Mouse (Mus musculus): ENCODE data around the gene Plekhg2.

Plekhg2 gene

DNA sequence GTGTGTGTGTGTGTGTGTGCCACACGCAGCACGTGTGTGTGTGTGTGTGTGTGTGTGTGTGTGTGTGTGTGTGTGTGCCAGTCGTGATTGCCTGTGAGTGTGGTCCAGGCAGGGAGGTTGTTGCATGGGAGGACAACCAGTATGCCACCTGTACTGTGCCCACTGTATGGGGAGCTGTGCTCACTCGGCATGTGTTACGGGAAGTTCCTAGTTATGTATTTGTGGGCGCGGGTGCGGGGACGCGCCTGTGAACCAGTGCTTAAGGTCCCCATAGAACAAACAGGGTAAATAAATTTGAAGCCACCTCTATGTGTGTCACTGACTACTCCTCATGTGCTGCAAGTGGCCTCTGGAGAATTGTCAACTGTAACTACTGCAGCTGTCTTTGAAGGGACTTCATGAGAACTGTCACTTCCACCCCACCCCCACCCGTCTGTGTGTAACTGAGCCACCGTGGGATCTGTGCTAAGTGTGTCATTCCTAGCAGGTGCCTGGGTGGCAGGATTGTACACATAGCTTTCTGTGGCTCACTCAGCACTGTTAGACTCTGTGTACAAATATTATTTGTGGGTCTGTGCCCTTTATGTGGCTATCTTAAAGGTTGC, 10.1 kb upstream of the Plekhg2 start:
- DNase-seq: peak; percentile 62

DNA sequence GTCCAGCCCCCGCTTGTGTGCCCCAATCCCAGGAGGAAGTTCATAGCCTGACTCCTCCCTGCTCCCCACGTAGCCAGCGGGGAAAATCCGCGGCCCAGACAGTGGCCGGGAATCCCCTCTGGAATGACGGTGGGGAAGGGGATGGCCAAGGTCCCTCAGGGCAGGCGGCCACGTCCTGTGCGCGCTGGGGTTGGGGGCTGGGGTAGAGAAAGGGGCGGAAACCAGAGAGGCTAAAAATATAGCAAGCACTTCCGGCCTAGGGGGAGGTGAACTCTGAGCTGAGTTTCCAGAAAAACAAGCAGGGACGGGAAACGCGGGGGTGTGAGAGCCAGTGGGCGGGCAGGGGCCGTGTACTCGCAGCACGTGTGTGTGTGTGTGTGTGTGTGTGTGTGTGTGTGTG, 9.5 kb upstream of the Plekhg2 start:
- DNase-seq: peak; percentile 77

DNA sequence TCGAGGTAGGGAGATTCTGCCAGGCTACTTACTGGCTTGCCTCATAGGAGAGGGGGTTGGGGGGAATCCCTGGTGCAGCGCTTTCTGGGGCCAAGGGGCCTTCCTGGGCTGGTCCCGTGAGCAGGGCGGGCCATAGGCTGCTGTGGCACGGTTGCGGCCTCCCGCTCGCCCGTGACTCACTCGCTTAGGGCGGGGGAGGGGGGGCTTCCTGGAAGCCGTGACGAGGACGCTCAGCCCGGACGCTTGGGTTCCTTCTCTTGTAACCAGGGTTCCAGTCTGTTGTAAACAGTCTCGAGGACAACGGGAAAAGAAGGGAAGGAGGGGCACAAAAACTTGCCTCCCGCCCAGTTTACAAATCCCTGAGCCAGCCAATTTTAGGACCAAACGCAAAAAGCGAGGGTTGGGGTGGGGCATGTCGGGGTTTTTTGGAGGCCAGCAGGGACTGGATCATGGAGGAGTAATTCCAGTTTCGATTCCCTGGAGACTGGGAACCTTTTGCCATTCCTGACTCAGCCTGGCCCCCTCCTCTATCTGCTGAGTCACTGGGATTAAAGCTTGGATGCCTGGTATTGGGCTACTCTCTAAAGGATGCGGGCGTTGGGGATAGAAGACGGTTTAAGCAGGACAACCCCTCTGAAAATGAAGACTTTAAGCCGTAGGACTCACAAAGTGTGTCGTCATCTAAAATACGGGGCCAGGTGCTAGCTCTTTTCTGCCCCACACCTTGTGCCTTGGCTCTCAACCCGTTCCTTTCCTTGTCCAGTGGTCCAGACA, 8.8 kb upstream of the Plekhg2 start:
- peak; percentile 60 for DNase-seq

DNA sequence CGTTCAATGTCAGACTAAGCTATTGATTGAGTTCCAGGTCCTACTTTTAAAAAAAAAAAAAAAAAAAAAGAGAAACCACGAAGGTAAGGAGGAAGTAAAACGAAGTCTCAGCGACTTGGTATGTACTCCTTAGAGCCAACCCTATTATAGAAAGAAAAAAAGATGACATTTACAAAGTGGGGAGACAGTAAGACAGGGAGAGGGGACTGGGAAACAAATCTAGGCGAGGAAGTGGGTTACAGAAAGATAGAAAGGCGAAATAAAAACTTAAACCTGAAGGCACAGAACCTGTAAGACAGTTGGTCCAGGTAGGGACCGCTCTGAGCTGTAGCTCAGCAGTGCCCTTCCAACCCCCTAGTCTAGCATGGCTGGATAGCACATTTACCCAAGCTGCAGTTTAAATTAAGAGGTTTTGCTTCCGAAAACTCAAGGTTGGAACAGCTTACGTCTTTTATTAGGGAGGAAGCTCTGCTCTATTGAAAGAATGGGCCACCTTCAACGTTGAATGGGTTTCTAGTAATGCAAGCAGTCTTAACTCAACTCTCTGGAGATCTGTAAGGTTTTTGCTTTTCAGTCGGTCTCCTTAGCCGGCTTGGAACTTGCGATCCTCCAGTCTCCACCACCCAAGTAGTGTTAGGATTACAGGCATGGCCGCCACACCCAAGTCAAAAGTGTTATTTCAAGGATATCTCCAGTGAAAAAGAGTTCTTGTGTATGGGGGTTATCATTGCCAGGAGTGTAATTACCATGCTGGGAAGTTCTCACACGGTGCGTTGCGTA, 8.0 kb upstream of the Plekhg2 start, which contains the start of gene Zfp36:
TSS of gene Zfp36 (minus strand) at position 17 of the 780 bp plus-strand sequence.
- DNase-seq: no peak

DNA sequence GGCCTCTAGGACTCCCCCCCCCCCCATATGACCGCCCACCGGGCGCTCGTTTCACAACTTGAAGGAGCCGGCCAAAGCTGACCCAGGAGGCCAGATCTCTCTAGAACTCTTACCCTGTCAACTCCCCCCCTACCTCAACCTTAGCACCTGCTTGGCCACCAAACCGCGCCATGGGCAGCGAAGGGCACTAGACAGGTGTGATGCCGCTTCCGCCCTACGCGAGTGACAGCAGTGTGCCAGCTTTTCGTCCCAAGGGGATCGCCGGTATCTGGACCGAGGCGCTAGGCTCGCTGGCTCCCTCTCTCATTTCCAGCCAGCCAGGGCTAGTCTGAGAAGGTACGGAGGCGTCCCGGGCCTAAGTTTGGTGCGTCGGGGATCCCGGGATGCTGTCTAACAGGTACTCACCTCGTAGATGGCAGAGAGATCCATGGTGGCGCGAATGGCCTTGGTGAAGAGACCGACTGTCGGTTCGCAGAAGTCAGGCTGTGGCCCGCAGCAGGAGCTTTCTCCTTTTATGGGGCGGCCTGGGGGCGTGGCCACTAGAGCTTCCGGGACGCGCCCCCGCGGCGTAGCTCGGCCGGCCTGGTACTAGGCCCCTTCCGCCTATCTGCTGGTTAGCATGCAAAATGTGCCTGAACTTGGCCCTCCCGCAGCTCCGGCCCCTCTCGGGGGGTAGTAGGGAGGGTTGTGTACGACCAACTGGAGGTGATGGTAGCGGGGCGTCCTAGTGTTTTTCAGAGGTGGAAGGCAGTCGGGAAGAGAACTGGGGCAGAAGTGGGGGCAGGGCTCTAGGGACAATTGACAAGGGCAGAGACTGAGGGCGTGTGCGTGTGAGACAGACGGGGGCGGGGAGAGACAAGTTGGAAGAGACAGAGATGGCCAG, 6.6 kb upstream of the Plekhg2 start:
- DNase-seq: peak; percentile 92

DNA sequence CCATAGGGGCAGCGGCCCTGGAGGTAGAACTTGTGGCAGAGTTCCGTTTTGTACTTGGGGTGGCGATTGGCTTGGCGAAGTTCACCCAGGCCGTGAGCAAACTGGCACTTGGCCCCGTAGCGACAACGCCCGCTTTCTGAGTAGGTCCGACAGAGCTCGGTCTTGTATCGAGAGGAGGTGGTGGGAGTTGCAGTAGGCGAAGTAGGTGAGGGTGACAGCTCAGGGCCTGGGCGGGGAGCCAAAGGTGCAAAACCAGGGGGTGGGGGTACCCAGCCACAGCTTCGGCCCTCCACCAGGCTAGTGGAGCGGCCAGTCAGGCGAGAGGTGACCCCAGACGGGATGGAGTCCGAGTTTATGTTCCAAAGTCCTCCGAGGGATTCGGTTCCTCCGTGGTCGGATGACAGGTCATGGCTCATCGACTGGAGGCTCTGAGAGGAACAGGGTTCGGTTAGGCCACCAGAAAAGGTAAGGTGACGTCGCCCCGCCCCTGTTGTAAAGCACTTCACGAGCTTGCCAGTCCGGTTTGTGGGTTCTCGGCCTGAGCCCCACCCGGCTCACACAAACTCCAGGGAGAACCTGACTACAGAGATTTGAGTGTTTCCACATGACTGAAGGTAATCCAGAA, 5.8 kb upstream of the Plekhg2 start:
- no peak for DNase-seq

DNA sequence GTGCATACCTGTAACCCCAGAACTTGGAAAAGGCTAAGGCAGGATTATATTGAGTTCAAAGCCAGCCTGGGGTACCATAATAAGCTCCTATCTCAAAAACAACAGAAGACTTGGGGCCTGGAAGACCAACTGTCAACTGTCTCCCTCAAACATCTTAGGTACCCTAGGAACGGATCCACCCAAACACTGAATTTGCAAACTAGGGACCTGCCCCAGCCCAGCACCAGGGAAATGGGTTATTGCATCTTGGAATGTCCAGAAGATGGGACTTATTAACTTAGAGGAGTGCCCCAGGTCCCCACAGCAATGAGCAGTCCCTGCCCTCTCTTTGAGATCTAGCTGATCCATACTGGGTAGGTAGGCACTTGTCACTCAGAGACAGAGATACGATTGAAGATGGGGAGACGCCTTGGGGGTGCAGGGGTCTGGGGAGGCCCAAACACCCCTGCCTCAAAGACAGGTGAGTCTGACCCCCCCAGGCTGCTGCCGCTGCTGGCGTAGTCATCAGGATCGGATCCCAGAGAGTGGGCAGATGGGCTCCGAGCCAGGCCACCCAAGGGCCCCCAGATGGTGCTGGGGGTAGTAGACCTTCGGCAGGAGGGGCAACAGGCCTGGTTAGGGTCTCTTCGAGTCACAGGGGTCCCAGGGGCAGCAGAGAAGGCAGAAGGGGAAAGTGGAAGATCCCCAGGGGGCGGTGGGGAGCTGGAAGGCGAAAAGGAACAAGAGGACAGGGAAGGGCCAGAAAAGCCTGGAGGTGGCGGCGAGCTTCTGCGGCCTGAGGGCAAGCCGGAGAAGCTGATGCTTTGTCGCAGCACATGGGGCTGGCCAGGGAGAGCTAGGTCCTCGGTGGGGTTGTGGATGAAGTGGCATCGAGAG, 5.0 kb upstream of the Plekhg2 start:
- no peak for DNase-seq

DNA sequence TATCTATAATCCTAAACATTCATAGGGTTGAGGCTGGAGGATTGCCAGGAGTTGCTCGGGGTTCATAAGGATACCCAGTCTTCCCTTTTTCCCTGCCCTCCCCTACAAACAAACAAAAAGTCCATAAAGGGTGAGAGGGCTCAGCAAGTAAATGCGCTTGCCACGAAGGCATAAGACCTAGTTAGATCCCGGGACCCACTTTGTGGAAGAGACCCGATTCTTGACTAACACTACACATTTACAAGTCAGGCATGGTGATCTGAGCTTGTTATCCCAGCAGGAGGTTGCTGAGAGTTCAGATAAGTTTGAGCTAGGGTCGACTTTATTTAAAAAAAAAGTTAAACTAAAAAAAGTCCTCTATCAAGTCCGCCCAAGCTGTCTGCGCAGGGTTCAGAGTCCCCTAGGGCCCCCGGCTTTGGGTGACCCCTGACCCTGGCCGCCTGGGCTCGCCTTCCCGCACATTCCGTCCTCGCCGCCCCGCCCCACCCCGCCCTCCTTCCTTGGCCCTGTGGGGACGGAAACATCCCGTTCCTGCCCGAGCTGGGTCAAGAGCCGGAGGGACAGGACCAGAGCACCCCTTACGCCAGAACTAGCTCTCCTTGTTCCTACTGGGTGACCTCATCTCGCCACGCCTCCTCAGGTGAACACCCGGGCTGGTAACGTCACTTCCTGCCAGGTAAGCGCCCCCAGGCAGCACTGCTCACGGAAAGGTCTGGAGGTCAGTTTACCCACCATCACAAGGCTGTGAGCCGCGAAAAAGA, 3.8 kb upstream of the Plekhg2 start:
- DNase-seq: peak; percentile 36

DNA sequence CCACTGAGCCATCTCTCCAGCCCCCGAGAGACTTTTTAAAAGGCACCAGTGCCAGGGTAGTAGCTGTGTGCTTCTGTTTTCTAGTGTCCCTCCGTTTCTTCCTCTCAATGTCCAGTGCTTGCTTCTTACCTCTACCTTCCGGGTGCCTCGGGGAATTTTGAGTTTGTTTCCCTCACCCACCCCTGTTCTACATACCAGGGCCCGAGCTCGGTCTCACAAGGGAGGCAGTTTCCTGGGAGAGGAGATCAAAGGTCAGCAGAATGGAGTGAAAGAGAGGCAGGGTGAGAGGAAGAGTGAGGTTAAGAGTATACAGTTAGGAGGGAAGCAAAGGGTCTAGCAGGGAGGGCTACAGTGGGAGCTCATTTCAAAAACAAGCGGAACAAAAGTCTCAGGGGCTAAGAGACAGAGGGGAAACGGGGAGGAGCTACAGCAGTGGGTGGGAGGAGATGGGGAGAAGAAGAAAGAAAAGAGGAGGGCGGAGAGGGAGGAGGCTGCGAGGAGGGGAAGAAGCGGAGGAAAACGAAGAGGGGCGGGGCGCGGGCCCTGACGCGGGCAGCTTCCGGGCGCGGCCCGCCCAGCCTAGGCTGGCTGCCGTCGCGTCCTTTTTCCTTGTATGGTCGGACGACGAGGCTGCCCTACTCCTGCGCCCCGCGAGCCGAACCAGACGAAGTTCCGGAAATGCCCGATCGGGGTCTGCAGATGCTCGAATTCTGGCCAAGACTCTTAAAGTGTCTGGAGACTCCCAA, 3.0 kb upstream of the Plekhg2 start:
- peak; percentile 93 for DNase-seq

DNA sequence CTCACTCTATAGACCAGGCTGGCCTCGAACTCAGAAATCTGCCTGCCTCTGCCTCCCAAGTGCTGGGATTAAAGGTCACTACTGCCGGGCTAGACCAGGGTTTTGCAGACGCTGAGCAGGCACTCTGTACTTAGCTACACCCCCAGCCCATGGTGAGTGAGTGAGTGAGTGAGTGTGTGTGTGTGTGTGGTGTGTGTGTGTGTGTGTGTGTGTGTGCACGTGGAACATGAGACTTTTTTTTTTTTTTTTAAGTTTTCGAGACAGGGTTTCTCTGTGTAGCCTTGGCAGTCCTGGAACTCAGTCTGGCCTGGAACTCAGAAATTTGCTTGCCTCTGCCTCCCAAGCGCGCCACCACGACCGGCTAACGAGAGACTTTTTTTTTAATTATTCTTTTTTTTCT, 2.2 kb upstream of the Plekhg2 start:
- no peak for DNase-seq

DNA sequence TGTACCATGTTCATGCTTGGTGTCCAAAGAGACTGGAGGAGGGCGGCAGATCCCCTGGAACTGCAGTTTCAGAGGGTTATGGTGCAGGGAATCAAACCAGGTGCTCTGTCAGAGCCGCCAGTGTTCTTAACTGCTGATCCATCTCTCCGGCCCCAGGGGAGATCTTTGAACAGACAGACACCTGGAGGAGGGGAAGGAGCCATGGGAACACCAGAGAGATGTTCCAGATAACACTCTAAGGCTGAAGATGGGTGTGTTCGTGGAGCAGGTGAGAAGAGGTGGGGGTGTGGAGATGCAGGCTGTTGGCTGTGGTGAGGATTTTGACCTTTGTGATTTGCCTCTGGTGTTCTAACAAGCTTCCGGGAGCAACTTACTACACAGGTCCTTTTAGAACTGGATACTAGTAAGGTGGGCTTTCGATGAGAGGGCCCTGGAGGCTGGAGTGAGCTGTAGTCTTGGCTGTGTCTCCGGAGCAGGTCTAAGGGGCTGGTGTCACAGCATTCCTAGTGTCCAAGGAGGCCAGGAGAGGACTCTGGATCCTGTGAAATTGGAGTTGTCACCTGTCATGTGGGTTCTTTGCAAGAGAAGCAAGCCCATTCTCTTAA, 1.6 kb upstream of the Plekhg2 start:
- no peak for DNase-seq

DNA sequence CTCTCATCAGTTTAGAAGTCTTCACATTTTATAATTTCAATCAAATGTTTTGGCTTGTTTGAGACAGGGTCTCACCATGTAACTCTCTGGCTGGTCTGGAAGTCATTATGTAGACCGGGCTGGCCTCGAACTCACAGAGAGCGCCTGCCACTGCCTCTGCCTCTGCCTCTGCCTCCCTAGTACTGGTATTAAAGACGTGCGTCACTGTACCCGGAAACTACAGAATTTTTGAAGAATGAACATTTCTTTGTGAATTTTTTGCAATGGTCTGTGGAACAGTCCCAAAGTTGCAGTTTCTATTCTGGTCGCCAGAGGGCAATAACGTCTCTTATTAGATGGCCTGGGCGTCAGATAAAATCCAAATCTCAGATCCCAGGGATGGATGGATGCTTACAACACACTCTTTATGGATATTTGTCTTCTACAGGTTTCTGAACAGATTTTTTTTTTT, 757 bp upstream of the Plekhg2 start:
- DNase-seq: peak; percentile 92

DNA sequence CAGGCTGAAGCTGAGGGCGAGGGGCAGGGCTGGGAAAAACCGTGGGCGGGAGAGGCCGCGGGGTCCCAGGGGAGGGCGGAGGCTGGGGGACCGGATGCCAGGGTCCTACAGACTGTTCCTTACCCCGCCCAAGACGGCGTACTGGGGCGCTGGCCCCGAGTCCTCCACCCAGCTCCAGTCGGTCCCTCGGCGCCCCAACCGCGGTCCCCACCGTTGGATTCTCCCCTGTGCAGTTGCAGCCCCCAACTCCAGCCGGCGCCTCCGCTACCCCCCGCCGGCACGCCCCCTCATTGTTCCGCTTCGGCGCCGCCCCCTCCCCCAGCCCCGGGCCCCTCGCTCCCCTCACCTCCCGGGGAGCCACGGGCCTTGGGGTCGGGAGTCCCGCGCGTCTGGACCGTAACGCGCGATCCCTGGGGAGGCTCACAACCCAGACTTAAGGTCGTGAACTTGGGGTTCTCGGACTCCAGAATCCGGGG, 847 bp downstream of the Plekhg2 start:
- DNase-seq: peak; percentile 66

DNA sequence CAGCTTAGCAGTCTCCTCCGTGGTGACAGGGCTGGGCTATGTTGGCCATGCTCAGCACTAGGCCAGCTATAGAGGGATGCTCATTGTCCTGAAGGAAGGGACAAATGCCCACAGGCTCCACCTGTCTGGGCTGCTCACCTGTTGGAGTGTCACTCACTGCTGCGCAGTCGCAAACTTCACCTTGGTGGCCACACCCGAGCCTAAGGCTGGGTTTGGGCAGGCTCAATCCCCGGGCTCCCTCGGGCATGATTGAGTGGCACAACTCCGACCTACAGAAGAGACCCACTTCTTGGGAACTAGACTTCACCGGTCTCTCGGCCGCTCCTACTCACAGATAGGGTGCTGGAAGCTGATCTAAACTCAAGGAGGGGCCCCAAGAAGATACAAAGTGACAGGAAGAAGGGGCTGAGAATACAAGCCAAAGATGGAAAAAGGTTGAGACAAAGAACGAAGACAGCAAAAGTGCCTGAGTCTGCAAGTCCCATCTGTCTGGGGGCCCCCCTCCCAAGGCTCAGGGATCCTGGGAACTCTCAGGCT, 1.4 kb downstream of the Plekhg2 start:
- DNase-seq: no peak

DNA sequence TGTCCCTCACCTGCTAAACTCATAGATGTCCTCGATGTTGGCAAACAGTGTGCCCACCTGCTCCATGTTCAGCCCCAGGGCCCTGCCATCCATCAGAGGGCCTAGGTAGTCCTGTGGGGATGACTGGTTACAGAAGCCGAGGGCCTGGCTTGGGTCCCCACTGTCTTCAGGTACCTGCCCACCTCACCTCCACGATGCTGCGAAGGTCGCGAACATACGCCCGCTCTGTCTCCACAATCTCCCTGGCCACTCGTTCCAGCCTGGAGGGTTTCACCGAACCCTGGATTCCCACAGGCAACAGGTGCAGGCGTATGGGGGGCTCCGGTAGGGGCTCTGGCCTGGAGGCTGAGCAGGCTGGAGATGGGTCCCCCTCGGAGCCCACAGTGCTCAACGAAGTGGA, 2.3 kb downstream of the Plekhg2 start:
- no peak for DNase-seq

DNA sequence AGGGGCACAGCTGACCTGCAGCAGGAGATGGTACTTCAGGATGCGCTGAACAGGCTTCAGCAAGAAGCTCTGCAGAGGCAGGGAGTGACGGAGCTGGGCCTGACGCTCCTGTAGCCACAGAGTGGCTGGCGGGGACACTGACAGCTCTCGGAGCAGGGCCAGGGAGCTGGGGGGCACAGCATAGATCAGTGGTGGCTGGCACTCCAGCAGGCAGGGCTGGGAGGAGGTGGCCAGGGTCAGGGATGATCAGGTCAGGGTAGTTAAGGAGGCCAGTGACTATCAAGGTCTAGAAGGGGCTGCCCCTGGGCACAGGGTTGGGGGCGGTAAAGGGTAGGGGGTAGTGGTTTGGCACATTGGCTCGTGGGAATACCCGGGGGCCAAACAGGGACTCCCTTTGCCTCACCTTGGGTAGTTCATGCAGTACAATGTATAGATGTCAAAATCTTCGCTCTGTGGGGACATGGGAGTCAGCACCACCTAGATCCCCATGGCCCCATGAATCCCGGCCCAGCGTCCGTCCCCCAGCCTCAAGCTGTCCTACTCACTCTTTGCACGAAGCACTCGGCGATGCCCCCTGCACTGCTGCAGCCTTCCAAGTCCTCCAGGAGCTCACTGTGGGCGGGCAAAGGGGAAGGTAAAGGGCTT, 4.0 kb downstream of the Plekhg2 start:
- DNase-seq: no peak

DNA sequence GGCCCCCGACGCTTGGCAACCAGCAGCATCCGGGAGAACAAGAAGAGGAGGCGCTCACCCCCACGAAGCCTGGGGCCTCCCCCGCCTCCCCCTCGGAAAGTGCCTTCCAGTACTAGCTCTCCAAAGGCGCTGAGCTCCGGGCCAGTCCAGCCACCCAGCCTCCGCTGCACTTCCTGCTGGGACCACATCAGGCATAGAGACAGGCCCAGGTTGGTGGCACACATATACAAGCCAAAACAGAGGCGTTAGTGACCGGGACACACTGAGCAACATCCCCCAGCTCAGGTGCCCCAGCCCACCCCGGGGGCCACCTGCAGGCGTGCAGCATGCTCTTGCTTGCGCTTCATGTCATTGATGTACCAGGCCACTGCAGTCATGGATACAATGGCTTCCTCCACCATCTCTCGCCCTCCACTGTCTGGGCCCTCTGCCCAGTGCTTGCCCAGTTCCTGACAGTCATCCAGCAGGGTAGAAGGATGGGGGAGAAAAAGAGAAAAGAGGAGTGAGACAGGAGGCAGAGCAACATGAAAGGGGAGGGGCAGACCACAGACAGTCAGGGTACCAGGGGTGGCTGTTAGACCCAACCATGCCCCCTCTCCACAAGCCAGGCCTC, 4.6 kb downstream of the Plekhg2 start:
- no peak for DNase-seq

Measured in retina, postnatal 1 day (tissue).